Mouse (Mus musculus) embryonic facial prominence, embryonic 13.5 days (tissue): ENCODE results near the gene Pcna. TPM values are rescaled to one million over a fixed set of nuclear protein-coding genes. Genes with fewer than 3 reads are reported as not detected.

Experiments used
- ATAC-seq: fragments of 200-750 bp; cut with Nextera tagmentation; 2 replicates; pipeline ENCODE4 v1.8.0; 2017; ENCODE audit warnings: low read depth; ENCODE audit not compliant: insufficient number of reproducible peaks, insufficient read depth, low FRiP score, low TSS enrichment
- H3K27ac ChIP-seq: fragments of 300-500 bp; sonication (generic); 2 replicates; pipeline ENCODE4 v1.5.1; 2015; ENCODE audit warnings: moderate library complexity, mild to moderate bottlenecking, inconsistent platforms
- H3K27me3 ChIP-seq: fragments of 300-500 bp; sonication (generic); 2 replicates; pipeline ENCODE4 v1.6.1; 2015; ENCODE audit warnings: mild to moderate bottlenecking, inconsistent platforms
- H3K36me3 ChIP-seq: fragments of 300-500 bp; sonication (generic); 2 replicates; pipeline ENCODE4 v1.6.1; 2015; ENCODE audit warnings: mild to moderate bottlenecking, inconsistent platforms
- H3K4me1 ChIP-seq: fragments of 300-500 bp; sonication (generic); 2 replicates; pipeline ENCODE4 v1.6.1; 2015; ENCODE audit warnings: inconsistent platforms
- H3K4me2 ChIP-seq: fragments of 300-500 bp; sonication (generic); 2 replicates; pipeline ENCODE4 v1.6.1; 2015; ENCODE audit warnings: moderate library complexity, mild to moderate bottlenecking, inconsistent platforms
- H3K4me3 ChIP-seq: fragments of 300-500 bp; sonication (generic); 2 replicates; pipeline ENCODE4 v1.5.1; 2015; ENCODE audit warnings: mild to moderate bottlenecking, inconsistent platforms
- H3K9ac ChIP-seq: fragments of 300-500 bp; sonication (generic); 2 replicates; pipeline ENCODE4 v1.6.1; 2015; ENCODE audit warnings: mild to moderate bottlenecking, inconsistent platforms
- H3K9me3 ChIP-seq: fragments of 300-500 bp; sonication (generic); 2 replicates; pipeline ENCODE4 v1.6.1; 2016; ENCODE audit warnings: inconsistent platforms
- WGBS: fragments of 180-500 bp; shearing (Covaris S2); methylation state at CpG from one replicate; pipeline ENCODE4 v1.1.7; 2015; ENCODE audit warnings: mixed read lengths; 5-methylcytosine and 5-hydroxymethylcytosine counted together
- polyA plus RNA-seq: library from polyadenylated mRNA; unstranded; fragments of >200 nt; fragmentation: Nextera tagmentation; extraction: Ambion mirVana; gene quantifications from 2 replicates; pipeline ENCODE4 v1.2.1, GENCODE M21; 2015

Pcna gene
- polyA plus RNA-seq, 1 experiment from 2014 or later: 274 TPM

GRCm38 (mm10) chr2:132283236-132284070, 30.3 kb upstream of the Pcna start:
- H3K9me3 ChIP-seq: no peaks in the 10 kb centered on the region
- no peaks in the 10 kb centered on the region for H3K27me3 ChIP-seq
- no peak overlapping the region for H3K4me3 ChIP-seq
- 0 out of 2 replicates have a peak, but pooled peaks cover 4% of the 10 kb centered on the region for H3K36me3 ChIP-seq
- no peak for ATAC-seq
- H3K27ac ChIP-seq: peak overlapping the region; percentile 68
- WGBS: 55% methylated on average over 15 of the region's 15 CpGs
- no peak overlapping the region for H3K4me2 ChIP-seq
- H3K4me1 ChIP-seq: peaks cover 39% of the 10 kb centered on the region
- H3K9ac ChIP-seq: no peak overlapping the region

- WGBS: 22% methylated on average over 12 of the region's 12 CpGs
- Histone ChIP-seq H3K4me3 (no peak overlapping the region), H3K9ac (no peak overlapping the region), H3K4me2 (peak overlapping the region; percentile 31), H3K36me3 (0 out of 2 replicates have a peak, but pooled peaks cover 4% of the 10 kb centered on the region), H3K27me3 (no peaks in the 10 kb centered on the region), H3K27ac (peak overlapping the region; percentile 68), H3K9me3 (no peaks in the 10 kb centered on the region), H3K4me1 (peaks cover 39% of the 10 kb centered on the region)
- ATAC-seq: no peak
Measured at GRCm38 (mm10) chr2:132282453-132283174, 29.5 kb upstream of the Pcna start.

GRCm38 (mm10) chr2:132281560-132282452, 28.7 kb upstream of the Pcna start:
- Histone ChIP-seq H3K4me1 (peaks cover 39% of the 10 kb centered on the region), H3K9ac (no peak overlapping the region), H3K4me2 (no peak overlapping the region), H3K27me3 (no peaks in the 10 kb centered on the region), H3K36me3 (0 out of 2 replicates have a peak, but pooled peaks cover 4% of the 10 kb centered on the region), H3K4me3 (no peak overlapping the region), H3K27ac (0 out of 2 replicates have a peak overlapping the region, but pooled peaks have one; percentile 68), H3K9me3 (no peaks in the 10 kb centered on the region)
- 61% methylated on average over 10 of the region's 10 CpGs for WGBS
- no peak for ATAC-seq

- Histone ChIP-seq H3K27me3 (no peaks in the 10 kb centered on the region), H3K4me3 (no peak overlapping the region), H3K4me2 (no peak overlapping the region), H3K36me3 (0 out of 2 replicates have a peak, but pooled peaks cover 4% of the 10 kb centered on the region), H3K27ac (no peak overlapping the region), H3K4me1 (peaks cover 39% of the 10 kb centered on the region), H3K9me3 (no peaks in the 10 kb centered on the region), H3K9ac (no peak overlapping the region)
- 91% methylated on average over 10 of the region's 10 CpGs for WGBS
- ATAC-seq: no peak
Measured at GRCm38 (mm10) chr2:132280518-132281120, 27.5 kb upstream of the Pcna start.

- no peak overlapping the region for H3K27ac ChIP-seq
- no peak overlapping the region for H3K4me3 ChIP-seq
- no peaks in the 10 kb centered on the region for H3K9me3 ChIP-seq
- H3K27me3 ChIP-seq: no peaks in the 10 kb centered on the region
- H3K4me1 ChIP-seq: peaks cover 36% of the 10 kb centered on the region
- H3K36me3 ChIP-seq: no peaks in the 10 kb centered on the region
- no peak for ATAC-seq
- no peak overlapping the region for H3K4me2 ChIP-seq
- no peak overlapping the region for H3K9ac ChIP-seq
- WGBS: 72% methylated on average over 4 of the region's 4 CpGs
Measured at GRCm38 (mm10) chr2:132279978-132280377, 26.9 kb upstream of the Pcna start.

DNA sequence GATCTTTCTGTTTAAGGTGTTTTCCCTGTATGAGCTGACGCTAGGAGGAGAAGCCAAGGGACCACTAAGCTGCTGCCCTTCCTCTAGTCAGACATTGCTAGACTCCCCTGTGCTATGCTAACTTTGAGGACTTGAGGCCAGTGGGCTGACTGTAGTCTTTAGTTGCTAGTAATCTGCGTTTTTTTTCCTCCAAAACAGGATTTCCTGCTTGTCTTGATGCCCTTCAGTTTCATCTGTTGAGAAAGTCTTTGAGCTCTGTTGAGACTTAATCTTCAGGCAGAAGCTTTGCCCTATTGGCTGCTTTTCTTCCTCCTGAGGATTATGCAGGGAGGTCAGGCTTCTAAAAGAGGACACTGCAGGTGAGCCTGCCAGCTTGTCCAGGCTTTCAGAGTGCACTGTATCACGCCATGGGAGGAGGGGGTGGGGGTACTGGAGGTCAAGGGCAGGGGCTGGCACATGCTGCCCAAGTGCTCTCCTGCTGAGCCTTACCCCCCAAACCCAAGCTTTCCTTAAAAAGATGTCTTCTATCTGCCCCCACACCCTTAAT, 26.3 kb upstream of the Pcna start:
- ATAC-seq: no peak
- H3K27me3 ChIP-seq: no peaks in the 10 kb centered on the region
- H3K4me2 ChIP-seq: no peak overlapping the region
- H3K36me3 ChIP-seq: no peaks in the 10 kb centered on the region
- H3K9ac ChIP-seq: no peak overlapping the region
- H3K4me3 ChIP-seq: no peak overlapping the region
- H3K9me3 ChIP-seq: no peaks in the 10 kb centered on the region
- H3K27ac ChIP-seq: no peak overlapping the region
- peaks cover 31% of the 10 kb centered on the region for H3K4me1 ChIP-seq
- 68% methylated on average over 3 of the region's 3 CpGs for WGBS

GRCm38 (mm10) chr2:132278273-132278853, 25.2 kb upstream of the Pcna start:
- no peak overlapping the region for H3K4me2 ChIP-seq
- 77% methylated on average over 8 of the region's 8 CpGs for WGBS

DNA sequence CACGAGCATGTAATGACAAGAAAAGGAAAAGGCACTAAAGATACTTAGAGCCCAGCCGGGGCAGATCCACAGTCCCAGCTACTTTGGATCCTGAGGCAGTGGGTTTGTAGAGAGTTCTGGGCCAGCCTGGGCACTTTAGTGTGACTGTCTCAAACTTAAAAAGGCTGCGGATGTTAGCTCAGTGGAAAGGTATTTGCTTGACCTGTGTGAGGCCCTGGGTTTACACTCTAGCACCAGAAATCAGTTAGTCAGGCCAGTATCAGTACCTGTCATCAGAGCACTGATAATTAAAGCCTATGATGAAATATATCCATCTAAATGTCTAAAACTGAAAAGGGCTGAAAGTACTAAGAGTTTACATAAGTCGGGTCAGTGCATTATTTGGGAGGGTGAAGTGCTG, 23.1 kb upstream of the Pcna start:
- no peaks in the 10 kb centered on the region for H3K9me3 ChIP-seq
- 0 out of 2 replicates have a peak, but pooled peaks cover 4% of the 10 kb centered on the region for H3K36me3 ChIP-seq
- WGBS: 75% methylated on average over 4 of the region's 4 CpGs
- H3K4me3 ChIP-seq: no peak overlapping the region
- H3K4me2 ChIP-seq: no peak overlapping the region
- no peak for ATAC-seq
- peaks cover 4% of the 10 kb centered on the region; the same call in 1 of the 2 replicates for H3K4me1 ChIP-seq
- H3K27ac ChIP-seq: no peak overlapping the region
- no peaks in the 10 kb centered on the region for H3K27me3 ChIP-seq
- no peak overlapping the region for H3K9ac ChIP-seq

More at GRCm38 (mm10) chr2:132278273-132278853, 25.2 kb upstream of the Pcna start:
- ATAC-seq: no peak
- Histone ChIP-seq H3K9me3 (no peaks in the 10 kb centered on the region), H3K9ac (no peak overlapping the region), H3K36me3 (0 out of 2 replicates have a peak, but pooled peaks cover 4% of the 10 kb centered on the region), H3K27me3 (no peaks in the 10 kb centered on the region), H3K27ac (no peak overlapping the region), H3K4me3 (no peak overlapping the region), H3K4me1 (peaks cover 20% of the 10 kb centered on the region)

GRCm38 (mm10) chr2:132275527-132275926, 22.4 kb upstream of the Pcna start:
- 76% methylated on average over 4 of the region's 4 CpGs for WGBS
- ATAC-seq: no peak

DNA sequence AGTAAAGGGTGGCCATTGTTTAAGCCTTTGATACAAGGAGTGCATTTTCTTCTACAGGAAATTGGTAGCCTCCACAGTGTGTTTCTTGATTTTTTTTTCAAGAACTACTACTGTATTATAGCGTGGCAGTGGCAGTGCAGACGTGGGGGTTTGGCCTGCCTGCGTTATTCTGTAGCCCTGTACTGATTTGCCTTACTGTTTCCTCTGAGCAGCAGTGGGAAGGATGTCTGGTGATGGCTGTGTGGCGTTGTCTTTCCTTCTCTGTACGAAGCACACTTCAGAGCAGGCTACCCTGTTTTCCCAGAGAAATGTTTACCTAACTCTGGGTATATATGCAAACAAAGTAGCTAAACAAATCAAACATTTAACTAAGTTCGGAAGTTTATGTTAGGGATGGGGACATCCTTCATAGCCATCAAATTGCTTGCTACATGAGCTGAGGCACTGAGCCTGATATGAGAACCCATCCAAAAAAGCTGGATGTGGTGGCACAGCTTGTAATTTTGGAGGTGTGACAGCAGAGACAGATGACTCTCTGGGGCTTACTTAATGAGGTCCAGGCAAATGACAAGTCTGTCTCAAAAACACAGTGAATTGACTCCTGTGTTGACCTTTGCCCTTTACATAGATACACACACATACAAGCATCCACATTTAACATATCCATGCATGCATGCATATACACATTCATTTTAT, 19.7 kb upstream of the Pcna start:
- no peak overlapping the region for H3K4me2 ChIP-seq

More at GRCm38 (mm10) chr2:132275527-132275926, 22.4 kb upstream of the Pcna start:
- Histone ChIP-seq H3K27me3 (no peaks in the 10 kb centered on the region), H3K4me2 (no peak overlapping the region), H3K9me3 (no peaks in the 10 kb centered on the region), H3K27ac (no peak overlapping the region), H3K4me1 (peaks cover 4% of the 10 kb centered on the region; the same call in 1 of the 2 replicates), H3K36me3 (0 out of 2 replicates have a peak, but pooled peaks cover 4% of the 10 kb centered on the region), H3K9ac (no peak overlapping the region), H3K4me3 (no peak overlapping the region)

More for the DNA sequence above, 19.7 kb upstream of the Pcna start:
- no peak for ATAC-seq
- Histone ChIP-seq H3K27me3 (no peaks in the 10 kb centered on the region), H3K27ac (no peak overlapping the region), H3K4me3 (no peak overlapping the region), H3K9me3 (no peaks in the 10 kb centered on the region), H3K36me3 (0 out of 2 replicates have a peak, but pooled peaks cover 4% of the 10 kb centered on the region), H3K4me1 (peaks cover 4% of the 10 kb centered on the region; the same call in 1 of the 2 replicates), H3K9ac (no peak overlapping the region)
- 63% methylated on average over 6 of the region's 6 CpGs for WGBS
